Mouse (Mus musculus) myocyte (in vitro differentiated cells): ENCODE measurements around the gene Dap.

Experiments used
- MAX ChIP-seq: IDR thresholded peaks from one replicate; pipeline ENCODE4 v1.6.1; 2011; ENCODE audit warnings: low read depth, mild to moderate bottlenecking, control low read depth
- MYOD1 ChIP-seq, 3 experiments: IDR thresholded peaks; one replicate each; pipeline ENCODE4 v1.6.1; 2011; ENCODE audit warnings: control low read depth in 2 of 3, low read depth in 2 of 3, mild to moderate bottlenecking in 2 of 3, moderate library complexity in 1 of 3; ENCODE audit not compliant: insufficient read length in 2 of 3, control insufficient read depth in 1 of 3
- MYOG ChIP-seq, 3 experiments: IDR thresholded peaks; one replicate each; pipeline ENCODE4 v1.6.1; 2011; ENCODE audit warnings: control low read depth in 2 of 3, low read depth in 2 of 3, mild to moderate bottlenecking in 2 of 3; ENCODE audit not compliant: insufficient read length in 2 of 3, control insufficient read depth in 1 of 3, insufficient read depth in 1 of 3
- POLR2A ChIP-seq: IDR thresholded peaks from one replicate; pipeline ENCODE4 v1.6.1; 2011; ENCODE audit warnings: low read depth, mild to moderate bottlenecking, control low read depth, moderate library complexity; ENCODE audit not compliant: insufficient read length
- POLR2AphosphoS2 ChIP-seq: IDR thresholded peaks from one replicate; pipeline ENCODE4 v1.6.1; 2011; ENCODE audit warnings: low read depth, control low read depth; ENCODE audit not compliant: insufficient read length

- no peak for TF ChIP-seq MAX
- no peak for TF ChIP-seq MYOD1 (IDR thresholded peaks at IDR 0.05; ENCODE audit: control insufficient read depth in 1 of 3, insufficient read length in 2 of 3, low read depth in 2 of 3)
- no peak for TF ChIP-seq POLR2A
- TF ChIP-seq MYOG (IDR thresholded peaks at IDR 0.05; ENCODE audit: control insufficient read depth in 1 of 3, insufficient read depth in 1 of 3, insufficient read length in 2 of 3, low read depth in 2 of 3) = no peak
- TF ChIP-seq POLR2AphosphoS2 = no peak
These were observed 910 bp downstream of the Dap start for GRCm38 (mm10) chr15:31224806-31225642.
